Mouse (Mus musculus) lung, postnatal 36 days (tissue): ENCODE results near the gene Apon.
"Not testable (repeated sequence)": the region's sequence is repeated elsewhere in the genome, so short reads cannot be mapped to it uniquely, and the experiment has no call there.

ENCODE experiments used
- DNase-seq: peaks from one replicate; pipeline ENCODE4 v3.0.0; 2022; ENCODE audit warnings: mixed read lengths

Apon gene

DNA sequence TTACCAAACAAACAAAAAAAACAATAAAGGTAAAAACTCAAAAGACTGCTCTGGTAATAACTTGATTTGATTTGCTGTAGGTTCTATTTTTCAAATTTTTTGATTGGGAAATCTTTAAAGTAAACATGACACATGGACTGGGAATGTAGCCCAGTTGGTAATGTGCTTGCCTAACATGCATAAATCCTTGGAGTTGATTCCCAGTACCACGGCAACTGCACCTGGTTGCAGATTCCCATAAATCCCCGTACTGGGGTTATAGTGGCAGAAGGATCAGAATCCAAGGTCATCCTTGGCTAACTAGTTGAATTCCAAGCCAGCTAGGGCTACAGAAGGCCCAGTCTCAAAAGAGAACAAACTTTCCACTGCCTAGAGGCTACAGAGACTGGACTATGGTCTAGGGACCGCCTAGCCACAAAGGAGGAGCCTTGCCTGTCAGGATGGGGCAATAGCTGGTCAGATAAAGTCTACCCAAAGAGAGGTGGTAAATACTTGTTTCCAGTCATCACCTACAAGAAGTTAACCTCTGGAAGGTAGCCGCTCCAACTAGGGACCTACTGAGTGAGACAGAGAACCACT, at the start of gene Apon:
Gene Apon, plus strand, starts transcription at position 420 of the 579 bp plus-strand sequence.
- peak; percentile 42 for DNase-seq

DNA sequence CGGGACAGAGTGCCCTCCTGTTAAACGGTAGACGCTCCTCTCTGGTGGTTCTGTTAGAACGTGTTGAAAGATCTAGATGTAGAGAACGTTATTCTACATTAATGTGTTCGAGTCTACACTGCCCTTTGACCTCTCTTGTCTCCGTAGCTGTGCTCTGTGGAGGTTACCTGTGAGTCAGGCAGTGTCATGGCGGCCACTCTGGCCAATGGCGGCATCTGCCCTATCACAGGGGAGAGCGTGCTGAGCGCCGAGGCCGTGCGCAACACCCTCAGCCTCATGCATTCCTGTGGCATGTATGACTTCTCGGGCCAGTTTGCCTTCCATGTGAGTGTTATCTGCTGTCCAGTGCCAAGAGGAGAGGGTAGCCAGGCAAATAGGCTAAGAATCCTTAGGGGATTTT, 49.0 kb upstream of the Apon start:
- no peak for DNase-seq

DNA sequence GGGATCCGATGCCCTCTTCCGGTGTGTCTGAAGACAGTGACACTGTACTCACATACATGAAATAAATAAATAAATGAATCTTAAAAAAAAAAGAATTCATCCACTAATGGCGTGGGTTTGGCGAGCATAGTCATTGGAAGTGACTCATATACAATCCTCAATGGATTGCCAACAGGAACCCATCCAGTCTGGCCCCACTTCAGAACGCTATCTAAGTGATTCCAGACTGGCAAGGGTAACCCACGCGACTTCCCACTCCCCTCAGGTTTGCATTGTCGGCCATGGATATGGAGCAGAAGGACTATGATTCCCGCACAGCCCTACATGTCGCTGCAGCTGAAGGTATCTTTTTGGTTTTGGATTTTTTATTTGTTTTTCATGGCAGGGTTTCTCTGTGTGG, 45.6 kb upstream of the Apon start:
- no peak for DNase-seq

DNA sequence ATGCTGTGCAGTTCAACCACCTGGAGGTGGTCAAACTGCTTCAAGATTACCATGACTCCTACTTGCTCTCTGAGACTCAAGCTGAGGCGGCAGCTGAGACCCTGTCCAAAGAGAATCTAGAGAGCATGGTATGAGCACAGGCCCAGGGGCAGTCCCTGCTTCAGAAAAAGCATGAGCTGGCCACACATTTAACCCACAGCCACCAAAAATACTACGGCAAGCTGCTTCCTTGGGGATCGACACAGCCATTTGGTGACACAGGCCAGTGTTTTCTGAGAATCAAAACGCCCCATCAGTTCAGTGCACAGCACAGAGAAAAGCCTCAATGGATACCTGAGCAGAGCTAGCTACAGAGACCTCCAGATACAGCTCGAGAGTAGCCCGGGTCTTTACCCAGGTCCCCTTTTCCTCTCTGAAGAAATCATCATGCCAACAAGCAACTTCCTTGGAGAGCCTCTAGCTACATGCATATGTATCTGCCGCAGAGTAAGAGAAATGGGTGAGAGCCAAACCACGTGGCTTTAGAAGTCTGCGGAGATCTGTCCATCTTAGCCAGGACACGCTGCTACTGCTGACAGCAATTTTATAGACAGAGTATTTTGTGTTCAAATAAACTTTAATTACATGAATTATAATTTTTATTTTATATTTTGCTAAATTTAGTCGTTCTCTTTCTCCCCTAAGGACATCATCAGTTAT, 44.4 kb upstream of the Apon start:
- DNase-seq, result no peak

DNA sequence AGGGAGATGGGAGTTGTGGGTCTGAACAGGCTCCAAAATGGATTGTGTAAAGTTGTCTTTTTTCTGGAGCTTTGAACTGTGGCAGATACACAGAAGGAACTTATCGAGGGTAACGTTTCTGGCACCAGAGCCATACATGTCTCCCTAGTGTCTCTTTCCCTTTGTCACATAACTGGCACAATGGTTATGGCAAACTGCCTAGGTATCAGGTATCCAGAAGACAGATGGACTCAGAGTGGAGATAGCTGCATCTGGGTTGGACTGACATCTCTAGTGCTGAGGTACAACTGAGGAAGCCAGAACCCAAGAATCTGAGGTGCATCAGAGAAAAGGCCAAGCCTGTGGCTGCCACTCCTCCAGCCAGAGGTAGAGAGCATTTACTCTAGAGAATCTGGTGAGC, 43.8 kb upstream of the Apon start:
- no peak for DNase-seq

DNA sequence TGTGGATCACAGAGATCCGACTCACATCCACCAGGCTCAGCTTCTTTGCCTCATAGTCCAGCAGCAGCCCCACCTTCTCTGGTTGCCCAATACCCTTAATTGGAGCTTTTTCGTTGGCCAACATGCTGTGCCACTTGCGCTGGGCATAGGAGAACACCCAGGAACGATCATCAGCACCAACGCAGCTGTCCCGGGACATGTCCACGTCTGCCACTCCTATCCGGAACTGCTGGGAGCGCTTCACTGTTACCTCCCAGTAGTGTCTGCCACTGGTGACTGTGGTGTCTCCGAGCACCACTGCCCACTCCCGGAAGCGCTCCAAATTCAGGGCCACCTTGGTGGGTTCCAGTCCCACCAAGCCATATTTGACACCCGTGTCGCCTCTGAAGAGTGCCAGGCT, 42.9 kb upstream of the Apon start:
- DNase-seq, result no peak

DNA sequence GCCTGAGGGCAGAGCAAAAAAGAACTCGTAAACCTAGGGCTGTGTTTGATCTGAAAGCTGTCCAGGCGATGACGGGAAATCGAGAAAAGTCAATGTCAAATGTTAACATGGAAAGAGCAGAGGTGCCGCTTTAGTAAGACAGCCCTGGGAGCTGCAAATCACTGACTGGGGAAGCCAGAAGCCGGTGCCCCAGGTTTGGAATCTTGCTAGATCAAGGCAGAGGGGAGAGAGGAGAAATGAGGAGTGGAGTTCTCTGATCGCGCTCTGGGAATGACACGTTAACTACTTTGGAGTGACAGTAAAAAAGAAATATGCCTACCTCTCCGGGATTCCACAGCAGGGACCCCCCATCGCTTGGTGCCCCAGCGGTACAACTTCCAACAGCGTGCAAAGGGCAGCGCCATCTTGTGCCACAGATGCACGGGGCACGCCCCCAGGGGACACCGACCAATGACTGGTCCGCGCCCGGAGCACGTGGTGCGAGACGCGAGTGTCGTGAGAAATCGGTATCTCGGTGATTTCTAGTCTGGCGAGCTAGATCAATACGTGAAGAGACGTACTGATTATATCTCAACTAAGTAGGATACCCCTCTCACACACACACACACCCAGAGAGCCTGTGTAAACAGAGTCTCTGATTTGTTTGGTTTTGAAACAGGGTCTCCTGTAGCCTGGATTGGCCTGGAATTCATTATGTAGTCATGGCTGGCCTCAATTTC, 42.3 kb upstream of the Apon start, which contains the start of gene Spryd4:
Gene Spryd4, minus strand, starts transcription at position 418 of the 719 bp plus-strand sequence.
- peak; percentile 97 for DNase-seq

DNA sequence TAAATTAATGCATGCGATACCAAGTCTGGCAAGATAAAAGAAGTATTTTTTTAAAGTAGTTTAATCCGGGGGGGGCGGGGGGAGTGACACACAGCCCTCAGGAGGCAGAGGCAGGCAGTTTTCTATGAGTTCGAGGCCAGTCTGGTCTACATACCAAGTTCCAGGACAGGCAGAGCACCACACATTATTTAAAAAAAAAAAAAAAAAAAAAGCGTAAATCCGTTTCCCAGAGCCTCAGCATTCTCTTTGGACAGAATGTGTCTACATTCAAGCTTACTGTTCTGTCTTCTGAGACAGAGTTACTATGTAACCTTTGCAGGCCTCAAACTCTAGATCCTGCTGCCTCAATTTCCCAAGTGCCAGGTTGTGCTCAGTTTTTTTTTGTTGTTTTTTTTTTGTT, 41.7 kb upstream of the Apon start:
- no peak for DNase-seq

DNA sequence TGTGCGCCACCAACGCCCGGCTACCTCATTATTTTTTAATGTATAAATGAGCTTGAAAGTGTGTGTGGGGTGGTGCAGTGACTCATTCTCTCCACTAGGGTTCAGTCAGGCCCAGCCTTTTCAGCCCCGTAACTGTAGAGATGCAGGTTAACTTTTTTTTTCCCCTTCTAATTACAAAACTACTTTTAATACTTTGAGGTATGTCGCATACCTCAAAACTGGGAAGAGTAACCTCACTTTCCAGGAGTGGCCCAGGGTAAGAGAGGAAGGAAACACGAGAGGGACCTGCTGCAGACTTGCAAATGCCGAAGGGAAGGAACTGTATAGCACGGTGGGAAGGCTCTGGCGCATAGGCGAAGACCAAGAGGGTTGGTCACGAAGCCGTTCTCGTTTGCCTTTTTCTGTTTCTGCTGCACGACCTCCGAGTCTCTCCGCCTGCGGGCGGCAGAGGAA, 41.0 kb upstream of the Apon start:
- DNase-seq, result peak; percentile 91

DNA sequence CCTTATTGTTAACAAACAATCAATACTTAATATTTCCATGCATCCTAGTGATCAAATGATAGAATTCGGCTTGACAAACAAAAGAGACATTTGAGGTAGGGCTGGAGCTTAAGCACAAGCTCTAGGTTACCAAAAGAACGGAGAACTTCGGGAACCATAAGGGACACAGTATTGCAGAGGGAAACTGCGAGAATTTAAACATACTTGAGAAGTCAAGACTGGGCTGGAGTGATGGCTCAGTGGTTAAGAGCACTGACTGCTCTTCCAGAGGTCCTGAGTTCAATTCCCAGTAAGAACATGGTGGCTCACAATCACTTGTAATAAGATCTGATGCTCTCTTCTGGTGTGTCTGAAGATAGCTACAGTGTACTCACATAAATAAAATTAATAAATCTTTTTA, 39.8 kb upstream of the Apon start:
- not testable (repeated sequence) for DNase-seq

DNA sequence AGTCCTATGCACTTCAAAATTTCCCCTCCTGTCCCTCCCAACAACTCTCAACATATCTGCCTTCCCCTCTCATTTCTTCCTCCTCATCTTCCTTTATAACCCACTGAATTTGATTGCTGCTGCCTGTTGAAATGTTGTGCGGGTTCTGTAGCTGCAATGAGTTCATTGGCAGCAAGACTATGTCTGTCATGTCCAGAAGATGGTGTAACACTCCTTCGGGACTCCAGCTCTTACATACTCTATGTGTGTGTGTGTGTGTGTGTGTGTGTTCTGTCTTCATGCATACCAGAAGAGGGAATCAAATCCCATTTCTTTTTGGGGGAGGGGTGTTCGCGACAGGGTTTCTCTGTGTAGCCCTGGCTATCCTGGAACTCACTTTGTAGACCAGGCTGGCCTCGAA, 38.9 kb upstream of the Apon start:
- no peak for DNase-seq

DNA sequence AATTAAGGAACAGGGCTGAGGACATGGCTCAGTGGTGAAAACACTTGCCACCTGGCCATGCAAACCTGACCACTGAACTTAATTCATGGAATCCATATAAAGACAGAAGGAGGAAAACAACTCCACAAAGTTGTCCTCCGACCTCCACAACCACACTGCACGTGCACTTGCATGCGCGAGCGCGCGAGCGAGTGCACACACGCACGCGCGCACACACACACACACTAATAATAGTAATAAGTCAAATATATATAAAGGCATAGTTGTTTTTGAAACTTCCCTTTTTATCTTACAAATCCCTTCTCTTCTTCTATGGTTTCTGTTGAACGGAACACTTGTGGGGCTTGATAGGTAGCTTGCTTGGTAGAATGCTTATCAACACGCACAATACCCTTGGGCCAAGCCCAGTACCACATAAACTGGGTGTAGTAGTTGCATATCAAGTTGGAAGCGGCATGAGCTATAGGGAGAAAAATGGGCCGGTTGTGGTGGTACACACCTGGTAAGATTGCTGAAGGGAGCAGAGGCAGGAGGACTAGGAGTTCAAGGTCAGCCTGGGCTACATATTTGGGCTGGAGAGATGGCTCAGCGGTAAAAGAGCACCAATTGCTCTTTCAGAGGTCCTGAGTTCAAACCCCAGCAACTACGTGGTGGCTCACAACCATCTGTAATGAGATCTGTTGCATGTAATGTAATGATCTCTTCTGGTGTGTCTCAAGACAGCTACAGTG, 35.3 kb upstream of the Apon start:
- no peak for DNase-seq

DNA sequence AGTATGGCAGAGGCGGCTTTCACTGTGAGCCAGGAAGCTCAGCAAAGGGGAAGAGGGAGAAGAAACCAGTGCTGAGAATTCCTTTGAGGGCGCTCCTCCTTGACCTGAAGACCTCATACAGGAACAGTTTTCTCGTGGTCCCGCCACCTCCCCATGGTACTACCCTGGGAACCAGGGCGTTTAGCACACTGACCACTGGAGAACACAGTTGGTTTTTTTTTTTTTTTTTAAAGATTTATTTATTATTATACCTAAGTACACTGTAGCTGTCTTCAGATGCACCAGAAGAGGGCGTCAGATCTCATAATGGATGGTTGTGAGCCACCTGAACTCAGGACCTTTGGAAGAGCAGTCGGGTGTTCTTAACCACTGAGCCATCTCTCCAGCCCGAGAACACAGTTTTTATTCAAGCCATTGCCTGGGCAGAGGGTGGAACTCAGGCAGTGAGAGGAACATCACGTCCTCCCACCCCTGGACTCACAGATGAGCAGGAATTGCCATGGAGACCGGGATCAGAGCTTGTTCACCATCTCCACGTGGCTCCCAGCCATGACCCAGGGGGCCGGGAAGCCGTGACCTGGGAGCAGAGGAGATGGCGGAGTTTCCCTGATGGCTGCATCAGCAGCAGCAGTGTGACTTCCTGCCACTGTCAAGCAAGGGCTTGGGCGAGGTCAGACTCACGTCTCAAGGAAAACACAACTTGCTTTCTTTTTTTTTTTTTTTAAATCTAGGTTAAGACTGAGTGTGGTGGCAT, 32.2 kb upstream of the Apon start:
- DNase-seq, result peak; percentile 17

DNA sequence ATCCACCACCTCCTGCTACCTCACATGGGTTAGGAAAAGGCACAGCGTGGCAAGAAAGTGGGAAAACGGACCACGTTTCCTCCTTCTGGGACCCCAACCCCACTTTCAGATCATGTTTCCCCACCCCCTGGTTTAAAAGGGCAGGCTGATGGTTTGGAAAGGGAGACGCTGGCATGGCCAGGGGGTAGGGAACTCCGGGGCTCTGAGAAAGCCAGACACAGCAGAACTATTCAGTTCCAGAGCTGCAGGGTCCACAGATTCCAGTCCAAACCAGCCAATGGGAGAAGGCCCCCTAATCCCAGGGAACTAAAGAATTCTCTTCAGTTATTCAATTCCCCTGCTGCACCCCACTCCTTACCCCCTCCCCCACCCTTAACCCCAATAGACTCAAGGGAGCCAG, 28.8 kb upstream of the Apon start:
- no peak for DNase-seq

DNA sequence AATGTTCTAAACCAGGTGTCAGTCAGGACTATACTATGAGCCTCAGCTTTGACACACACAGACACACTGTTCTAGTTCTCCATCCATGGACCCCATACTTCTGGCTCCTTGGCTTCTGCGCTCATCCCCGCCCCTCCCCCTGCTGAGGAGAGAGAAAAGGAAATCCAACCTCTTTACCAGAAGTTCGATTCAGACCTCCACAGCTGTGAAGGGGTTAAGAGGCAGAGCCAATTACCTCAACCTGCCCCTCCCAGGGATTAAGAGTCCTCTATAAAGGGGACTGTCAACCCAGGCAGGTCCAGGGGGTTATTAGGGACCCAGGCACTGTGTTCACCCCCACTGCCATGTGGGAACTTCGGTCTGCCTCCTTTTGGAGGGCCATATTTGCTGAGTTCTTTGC, 28.4 kb upstream of the Apon start, which contains the start of gene Mip:
Gene Mip, plus strand, starts transcription at position 301 of the 400 bp plus-strand sequence.
- DNase-seq, result no peak

DNA sequence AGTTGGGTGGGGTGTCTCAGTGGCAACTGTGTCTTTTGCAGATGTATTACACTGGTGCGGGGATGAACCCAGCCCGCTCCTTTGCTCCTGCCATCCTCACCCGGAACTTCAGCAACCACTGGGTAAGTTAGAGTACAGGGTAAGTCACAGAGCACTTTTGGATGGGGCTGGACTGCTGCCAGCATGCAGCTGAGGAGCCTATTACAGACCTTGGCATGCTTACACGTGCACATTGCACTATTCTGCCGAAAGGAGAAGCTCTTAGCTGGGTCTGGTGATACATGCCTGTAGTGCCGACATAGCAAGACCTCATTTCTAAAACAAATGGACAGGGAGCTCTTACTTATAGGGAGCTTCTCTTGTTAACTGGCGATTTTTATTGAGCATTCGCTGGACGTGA, 26.3 kb upstream of the Apon start:
- DNase-seq, result no peak

DNA sequence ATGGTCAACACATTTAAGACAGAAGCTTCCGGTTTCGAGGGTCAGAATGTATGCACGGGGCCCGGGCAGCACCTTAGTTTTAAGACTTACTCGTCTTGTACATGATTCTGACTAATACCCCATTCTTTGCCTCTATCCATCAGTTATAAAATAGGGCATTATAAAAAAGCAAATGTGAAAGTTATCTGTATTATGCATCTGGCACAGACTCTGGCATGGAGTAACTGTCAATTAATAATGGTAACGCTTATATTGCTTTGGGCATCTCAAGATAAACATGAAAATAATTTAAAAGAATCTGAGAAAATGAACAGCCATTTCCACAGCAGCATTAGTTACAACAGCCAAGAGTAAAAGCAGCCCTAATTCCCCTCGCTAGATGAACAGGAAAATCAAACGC, 25.9 kb upstream of the Apon start:
- DNase-seq, result no peak

DNA sequence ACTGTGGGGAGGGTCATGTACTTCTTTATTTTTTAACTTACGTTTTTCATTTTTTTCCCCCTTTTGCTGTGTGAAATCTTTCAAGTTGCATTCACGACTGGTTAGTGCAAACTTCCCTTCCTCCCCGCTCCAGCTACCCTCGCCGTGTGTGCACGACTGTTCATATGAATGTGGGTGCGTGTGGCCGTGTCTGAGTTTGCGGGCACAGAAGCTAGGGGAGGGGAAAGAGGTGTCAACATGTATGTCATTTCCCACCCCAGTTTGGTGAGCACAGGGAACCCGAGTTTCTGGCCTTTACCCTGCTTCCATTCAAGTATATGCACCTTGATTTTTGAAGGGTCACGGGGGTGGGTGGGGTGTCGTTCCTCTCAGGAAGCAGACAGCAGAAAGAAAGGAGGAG, 23.3 kb upstream of the Apon start:
- no peak for DNase-seq

DNA sequence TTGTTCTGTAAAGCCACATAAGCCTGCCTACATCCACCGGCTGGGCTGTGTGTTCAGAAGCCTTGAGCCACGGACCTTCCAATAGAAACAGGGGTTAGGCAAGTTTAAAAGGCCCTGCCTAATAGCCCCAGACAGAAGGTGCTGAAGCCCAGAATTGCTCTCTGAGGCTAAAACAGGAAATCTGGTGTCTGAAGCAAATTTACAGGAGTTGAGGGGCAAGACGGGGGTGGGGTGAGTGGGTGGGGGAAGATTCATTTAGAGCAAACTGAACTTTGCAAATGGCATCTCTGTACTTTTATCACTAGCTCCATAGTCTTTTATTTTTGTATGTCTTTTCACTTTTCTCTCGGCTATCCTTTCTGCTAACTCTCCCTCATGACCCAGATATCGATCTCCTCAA, 22.8 kb upstream of the Apon start:
- no peak for DNase-seq

DNA sequence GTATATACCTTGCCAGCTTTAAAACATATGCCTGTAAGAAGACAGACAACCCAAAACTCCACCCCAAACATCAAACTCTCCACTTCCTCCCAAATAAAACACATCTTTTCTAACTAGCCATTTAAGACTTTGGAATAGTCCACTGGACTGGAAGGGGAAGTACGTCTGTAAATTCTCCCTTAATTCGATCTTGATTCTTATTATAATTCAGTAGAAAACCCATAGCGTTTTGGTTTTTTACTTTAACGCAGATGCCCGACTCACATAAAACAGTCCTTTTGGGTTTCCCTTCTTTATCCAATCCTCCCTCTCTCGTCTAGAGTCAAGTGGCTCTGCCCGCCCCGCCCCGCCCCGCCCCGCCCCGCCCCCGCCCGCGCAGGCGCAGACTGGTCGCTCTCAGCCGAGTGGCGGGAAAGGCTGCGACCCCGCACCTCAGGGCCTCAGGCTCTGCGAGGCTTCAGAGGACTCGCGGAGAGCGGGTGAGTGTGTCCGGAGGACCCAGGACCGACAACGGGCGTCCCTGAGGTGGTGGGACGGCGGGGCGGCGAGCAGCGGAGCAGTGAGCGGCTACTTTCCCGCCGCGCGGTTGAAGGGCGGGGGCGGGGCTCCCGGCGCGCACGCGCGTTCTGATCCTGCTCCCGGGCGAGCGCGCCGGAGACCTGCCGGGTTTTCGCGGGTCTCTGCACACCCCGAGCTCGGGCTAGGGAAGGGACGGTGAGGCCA, 22.0 kb upstream of the Apon start, which contains the start of gene Timeless:
Gene Timeless, plus strand, starts transcription at position 369 of the 723 bp plus-strand sequence.
- DNase-seq, result peak; percentile 85

DNA sequence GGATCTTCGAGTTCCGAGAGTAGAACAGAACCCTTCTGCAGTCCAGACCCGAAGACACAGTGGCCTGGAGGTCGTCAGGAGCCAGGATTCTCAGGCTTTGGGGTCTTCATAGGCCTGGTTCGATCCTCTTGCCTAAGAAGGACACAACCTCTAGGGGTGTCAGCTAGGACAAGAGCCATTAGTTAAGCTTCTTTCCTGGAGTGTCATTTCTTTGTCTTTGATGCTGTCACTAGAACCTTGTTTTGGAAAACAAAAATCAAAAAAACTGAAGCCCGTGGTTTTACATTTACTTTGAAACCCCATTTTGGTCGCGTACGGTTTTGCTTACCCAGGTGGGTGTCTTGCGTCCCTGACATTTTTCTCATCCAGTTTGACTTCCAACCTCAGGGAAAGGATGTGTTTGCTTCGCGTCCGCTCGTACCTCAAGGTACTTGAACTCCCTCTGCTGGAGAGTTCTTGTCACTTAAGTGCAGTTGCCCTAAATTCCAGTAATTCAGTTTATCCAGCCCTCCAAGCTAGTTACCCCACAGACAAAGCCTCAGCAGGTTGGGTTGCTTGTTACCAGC, 21.4 kb upstream of the Apon start:
- peak; percentile 89 for DNase-seq
